ENCODE assay signal across 10 mouse cellular contexts in genomic region chr12:68500794-68501193, GRCm38 (mm10).
DNase-seq lines count a peak whose midpoint lies in the region; ATAC-seq lines count a peak whose summit lies in the region.
"Had no signal": no experiment of that assay in that cellular context is flagged by ENCODE, and none has a peak within 500 bp of the region (broad histone marks: within the 10 kb centered on the region; RNA-seq: fewer than 3 reads in every experiment).

No protein-coding gene starts in this region.

- no peak overlapping the region for H3K4me3 ChIP-seq in hindbrain, embryonic 14.5 days (replicated peaks; ENCODE audit: low read length)
- no peak overlapping the region for H3K4me3 ChIP-seq in hindbrain, embryonic 13.5 days

- no peaks in the 10 kb centered on the region for H3K4me1 ChIP-seq in hindbrain, embryonic 14.5 days (replicated peaks; ENCODE audit: control insufficient read depth, insufficient read depth, low read length)
- H3K4me1 ChIP-seq in hindbrain, embryonic 13.5 days (replicated peaks) = no peaks in the 10 kb centered on the region

- WGBS in hindbrain, embryonic 14.5 days = 86% methylated on average over 4 of the region's 4 CpGs
- 74% methylated on average over 4 of the region's 4 CpGs for WGBS in hindbrain, embryonic 13.5 days

- no peaks in the 10 kb centered on the region for H3K27me3 ChIP-seq in hindbrain, embryonic 14.5 days (ENCODE audit: control insufficient read depth, insufficient read depth, low read length)
- no peaks in the 10 kb centered on the region for H3K27me3 ChIP-seq in hindbrain, embryonic 13.5 days

- H3K9ac ChIP-seq in hindbrain, embryonic 14.5 days = no peak overlapping the region
- H3K9ac ChIP-seq in hindbrain, embryonic 13.5 days = no peak overlapping the region

- H3K4me2 ChIP-seq in hindbrain, embryonic 14.5 days (replicated peaks) = no peak overlapping the region
- H3K4me2 ChIP-seq in hindbrain, embryonic 13.5 days = no peak overlapping the region

- H3K27ac ChIP-seq in hindbrain, embryonic 14.5 days = no peak overlapping the region
- H3K27ac ChIP-seq in hindbrain, embryonic 13.5 days = no peak overlapping the region
- H3K27ac ChIP-seq: macrophage had no signal

- H3K9me3 ChIP-seq in hindbrain, embryonic 14.5 days (ENCODE audit: control insufficient read depth, low read length) = no peaks in the 10 kb centered on the region
- no peaks in the 10 kb centered on the region for H3K9me3 ChIP-seq in hindbrain, embryonic 13.5 days

- no peaks in the 10 kb centered on the region for H3K36me3 ChIP-seq in hindbrain, embryonic 14.5 days (replicated peaks; ENCODE audit: control insufficient read depth, insufficient read depth)
- H3K36me3 ChIP-seq in hindbrain, embryonic 13.5 days = no peaks in the 10 kb centered on the region

- peak; percentile 68 for DNase-seq in hindbrain, embryonic 14.5 days (ENCODE audit: low spot score)
- DNase-seq in ovary, postnatal 14 days (ENCODE audit: low spot score) = peak; percentile 0
- DNase-seq in ovary, postnatal 10 days (ENCODE audit: low spot score) = no peak
- DNase-seq in embryo, embryonic 9.5 days (ENCODE audit: extremely low spot score) = peak; percentile 47
- DNase-seq in retina, embryonic 14.5 days (ENCODE audit: low spot score) = peak; percentile 72
- no peak for DNase-seq in spleen, adult 12 weeks (ENCODE audit: low spot score)
- no peak for DNase-seq in heart, postnatal 36 days
- DNase-seq: right cerebral cortex, postnatal 25 days had no signal

- intact Hi-C loops in heart, postnatal 36 days (cut with DNase I) = no loop called here

- no peak for ATAC-seq in hindbrain, embryonic 14.5 days (ENCODE audit: low FRiP score)
- ATAC-seq in hindbrain, embryonic 13.5 days (ENCODE audit: low FRiP score) = no peak

Comparison
In these comparisons a context has a peak if more than half of its experiments do, and no peak if none do; other contexts are left out.
1. DNase-seq: peak in hindbrain, embryonic 14.5 days (single experiment), ovary, postnatal 14 days (single experiment), embryo, embryonic 9.5 days (single experiment) and retina, embryonic 14.5 days (single experiment); none in ovary, postnatal 10 days (single experiment), spleen, adult 12 weeks (single experiment) and heart, postnatal 36 days (0 of 2).